Mouse (Mus musculus): ENCODE results near the gene Trim43c.
"Not testable (repeated sequence)": the region's sequence is repeated elsewhere in the genome, so short reads cannot be mapped to it uniquely, and the experiment has no call there.

DNA sequence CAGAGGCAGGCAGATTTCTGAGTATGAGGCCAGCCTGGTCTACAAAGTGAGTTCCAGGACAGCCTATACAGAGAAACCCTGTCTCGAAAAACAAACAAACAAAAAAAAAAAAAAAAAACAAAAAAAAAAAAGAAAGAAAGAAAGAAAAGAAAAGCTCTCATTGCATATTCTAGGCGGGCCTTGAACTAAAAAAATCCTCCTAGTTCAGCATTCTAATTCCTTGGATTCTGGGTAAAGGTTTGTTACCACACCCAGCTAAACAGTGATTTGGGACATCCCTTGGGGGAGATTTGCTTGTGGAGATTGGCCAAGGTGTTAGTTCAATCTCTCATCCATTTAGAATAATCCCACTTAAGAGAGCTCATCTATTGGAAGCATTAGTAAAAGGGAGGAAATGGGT is at the start of gene Trim43c:
- TF ChIP-seq POLR2A (IDR thresholded peaks at IDR 0.05; ENCODE audit: control insufficient read depth, low read depth, low read length); CTCF (IDR thresholded peaks at IDR 0.05; ENCODE audit: control insufficient read depth, insufficient read depth, insufficient replicate concordance, low read depth, low read length): not testable (repeated sequence)

Data from testis, adult 2 months (tissue).